Mouse (Mus musculus) liver, embryonic 12.5 days (tissue): ENCODE results near the gene Rab5c. TPM values are rescaled to one million over a fixed set of nuclear protein-coding genes. Genes with fewer than 3 reads are reported as not detected.

Source experiments
- ATAC-seq: fragments of 200-750 bp; cut with Nextera tagmentation; 2 replicates; pipeline ENCODE4 v1.8.0; 2017; ENCODE audit warnings: moderate number of reproducible peaks, mild to moderate bottlenecking, moderate library complexity
- H3K27ac ChIP-seq: fragments of 300-500 bp; sonication (generic); 2 replicates; pipeline ENCODE4 v1.5.1; 2016; ENCODE audit warnings: mild to moderate bottlenecking
- H3K27me3 ChIP-seq: fragments of 300-500 bp; sonication (generic); replicated peaks from 2 replicates; pipeline ENCODE4 v1.6.1; 2016; ENCODE audit warnings: mild to moderate bottlenecking, moderate library complexity
- H3K36me3 ChIP-seq: fragments of 300-500 bp; sonication (generic); 2 replicates; pipeline ENCODE4 v1.6.1; 2016; ENCODE audit warnings: mild to moderate bottlenecking, moderate library complexity
- H3K4me1 ChIP-seq: fragments of 300-500 bp; sonication (generic); 2 replicates; pipeline ENCODE4 v1.6.1; 2016
- H3K4me2 ChIP-seq: fragments of 300-500 bp; sonication (generic); 2 replicates; pipeline ENCODE4 v1.6.1; 2016; ENCODE audit warnings: mild to moderate bottlenecking, moderate library complexity
- H3K4me3 ChIP-seq: fragments of 300-500 bp; sonication (generic); 2 replicates; pipeline ENCODE4 v1.5.1; 2016; ENCODE audit warnings: mild to moderate bottlenecking, moderate library complexity
- H3K9ac ChIP-seq: fragments of 300-500 bp; sonication (generic); 2 replicates; pipeline ENCODE4 v1.6.1; 2016; ENCODE audit warnings: mild to moderate bottlenecking, moderate library complexity
- H3K9me3 ChIP-seq: fragments of 300-500 bp; sonication (generic); replicated peaks from 2 replicates; pipeline ENCODE4 v1.6.1; 2016; ENCODE audit warnings: mild to moderate bottlenecking, moderate library complexity
- WGBS: fragments of 180-500 bp; shearing (Covaris S2); methylation state at CpG from one replicate; pipeline ENCODE4 v1.1.7; 2016; ENCODE audit not compliant: insufficient replicate concordance; 5-methylcytosine and 5-hydroxymethylcytosine counted together
- polyA plus RNA-seq: library from polyadenylated mRNA; unstranded; fragments of >200 nt; fragmentation: Nextera tagmentation; extraction: Ambion mirVana; gene quantifications from 2 replicates; pipeline ENCODE4 v1.2.1, GENCODE M21; 2016

Rab5c gene
- polyA plus RNA-seq, result 15.9 and 18.1 TPM in 2 replicates

DNA sequence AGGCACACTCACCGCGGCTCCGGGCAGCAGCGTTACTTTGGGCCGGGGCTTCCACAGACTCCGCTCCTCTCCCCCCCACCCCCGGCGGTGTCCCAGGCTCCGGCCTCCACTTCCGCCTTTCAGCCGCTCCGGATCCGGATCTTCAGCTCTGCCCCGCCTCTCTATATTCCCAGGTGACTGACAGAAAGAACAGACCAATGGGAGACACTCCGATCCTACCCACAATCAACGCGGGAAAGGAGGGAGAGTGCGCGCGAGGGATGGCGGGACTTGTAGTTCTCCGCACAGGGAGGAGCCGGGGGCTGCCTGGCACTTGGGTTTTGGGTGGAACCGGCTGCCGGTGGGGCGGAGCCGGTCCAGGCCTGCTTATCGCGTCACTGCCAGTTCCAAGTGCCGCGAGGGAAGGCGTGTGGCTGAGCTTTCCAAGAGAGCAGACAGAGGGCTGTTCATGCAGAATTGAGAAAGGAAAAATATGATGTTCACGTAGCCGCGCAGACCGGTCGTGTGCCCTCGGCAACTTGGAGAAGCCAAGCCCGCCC, at the start of gene Rab5c:
Gene Rab5c, minus strand, starts transcription at position 150 of the 539 bp plus-strand sequence.
- Histone ChIP-seq H3K9ac (peak within 1 kb of the TSS; percentile 99), H3K4me1 (peaks cover 53% of the 10 kb centered on the region), H3K4me2 (peak within 1 kb of the TSS; percentile 96), H3K27me3 (no peaks in the 10 kb centered on the region), H3K36me3 (peaks cover 20% of the 10 kb centered on the region), H3K4me3 (peak within 1 kb of the TSS; percentile 99), H3K9me3 (no peaks in the 10 kb centered on the region), H3K27ac (peak within 1 kb of the TSS; percentile 94)
- WGBS, result under 1% methylated on average over 39 of the region's 39 CpGs
- peak; percentile 97 for ATAC-seq

DNA sequence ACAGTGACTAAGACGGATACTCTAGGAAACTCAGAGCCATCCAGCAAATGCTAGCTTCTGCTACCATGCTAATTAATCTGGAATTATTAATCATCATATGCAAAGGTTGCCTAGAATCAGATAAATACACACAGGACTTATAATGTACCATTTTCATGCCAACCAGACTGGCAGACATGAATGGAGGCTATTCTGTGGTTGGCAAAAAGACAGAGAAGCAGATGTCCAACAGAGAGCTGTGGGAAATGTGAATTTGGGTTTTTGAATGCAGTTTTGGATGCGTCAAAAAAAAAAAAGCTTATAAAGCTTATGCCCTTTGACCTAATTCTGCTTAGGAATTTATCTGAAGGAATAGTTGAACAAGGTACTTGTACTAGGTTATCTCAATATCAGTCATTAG, 47.8 kb upstream of the Rab5c start:
- Histone ChIP-seq H3K9me3 (no peaks in the 10 kb centered on the region), H3K36me3 (peaks cover 99% of the 10 kb centered on the region), H3K4me2 (no peak overlapping the region), H3K9ac (no peak overlapping the region), H3K27ac (no peak overlapping the region), H3K4me1 (no peaks in the 10 kb centered on the region), H3K27me3 (no peaks in the 10 kb centered on the region), H3K4me3 (no peak overlapping the region)
- no peak for ATAC-seq
- 85% methylated on average over 2 of the region's 2 CpGs for WGBS

GRCm38 (mm10) chr11:100784286-100784685, 46.3 kb upstream of the Rab5c start:
- no peaks in the 10 kb centered on the region for H3K4me1 ChIP-seq
- H3K9ac ChIP-seq, result no peak overlapping the region
- H3K27ac ChIP-seq, result no peak overlapping the region
- H3K4me3 ChIP-seq, result no peak overlapping the region
- no peak for ATAC-seq
- no peaks in the 10 kb centered on the region for H3K9me3 ChIP-seq
- no peak overlapping the region for H3K4me2 ChIP-seq
- WGBS, result 82% methylated on average over 8 of the region's 8 CpGs
- peaks cover 98% of the 10 kb centered on the region for H3K36me3 ChIP-seq
- no peaks in the 10 kb centered on the region for H3K27me3 ChIP-seq

DNA sequence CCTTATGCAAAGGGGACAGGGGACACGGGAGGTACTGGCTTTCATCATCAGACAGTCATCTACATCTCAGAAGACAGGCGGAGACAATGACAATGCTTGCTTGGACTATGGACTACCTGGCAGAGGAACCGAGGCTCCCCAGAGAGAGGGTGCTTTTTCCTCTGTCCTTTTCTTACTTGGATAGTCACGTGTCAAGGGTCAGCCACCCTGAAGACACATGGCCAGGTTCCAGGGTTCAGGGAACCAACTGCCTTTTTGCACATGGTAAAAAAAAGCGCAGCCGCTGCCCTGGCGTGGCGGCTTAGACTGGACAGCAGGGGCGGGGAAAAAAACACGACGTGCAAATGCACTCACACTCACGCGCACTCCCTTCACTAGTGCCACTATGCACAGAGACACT, 44.6 kb upstream of the Rab5c start:
- no peak for ATAC-seq
- 80% methylated on average over 13 of the region's 13 CpGs for WGBS
- Histone ChIP-seq H3K9me3 (no peaks in the 10 kb centered on the region), H3K27ac (no peak overlapping the region), H3K27me3 (no peaks in the 10 kb centered on the region), H3K4me2 (no peak overlapping the region), H3K4me1 (no peaks in the 10 kb centered on the region), H3K9ac (no peak overlapping the region), H3K36me3 (peaks cover 88% of the 10 kb centered on the region), H3K4me3 (no peak overlapping the region)

DNA sequence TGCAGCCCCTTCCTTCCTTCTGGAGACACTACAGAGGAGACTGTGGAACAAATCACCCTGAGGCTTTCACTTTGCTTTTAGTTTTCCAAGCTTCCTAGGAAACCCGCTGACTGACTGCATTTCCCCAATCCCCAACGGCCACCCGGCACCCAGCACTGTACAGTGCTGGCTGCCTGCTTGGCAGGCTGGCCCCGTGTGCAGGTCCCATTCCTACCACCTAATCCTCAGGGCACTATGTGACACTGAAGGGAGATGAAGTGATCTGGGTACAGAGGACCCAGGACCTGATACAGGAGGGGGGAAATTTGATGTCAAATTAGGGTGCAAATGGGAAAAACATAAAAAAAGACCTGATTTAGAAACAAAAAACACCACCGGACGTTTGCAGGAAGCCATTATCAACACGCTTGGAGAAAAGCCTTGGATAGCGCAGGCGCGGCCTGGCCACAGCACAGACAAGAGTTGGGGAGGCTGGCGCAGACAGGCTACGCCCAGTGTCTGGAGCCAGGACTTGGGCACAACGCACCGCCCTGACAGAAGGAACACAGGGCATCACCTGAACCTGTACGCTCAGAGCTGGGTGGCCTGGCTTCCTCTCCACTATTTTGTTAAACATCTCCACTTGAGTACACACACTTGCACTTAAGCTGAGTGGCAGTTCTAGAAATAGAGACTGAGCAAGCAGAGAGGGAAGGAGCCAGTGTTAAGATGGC, 43.9 kb upstream of the Rab5c start:
- WGBS, result 80% methylated on average over 15 of the region's 15 CpGs
- Histone ChIP-seq H3K9ac (no peak overlapping the region), H3K27ac (no peak overlapping the region), H3K4me1 (no peaks in the 10 kb centered on the region), H3K27me3 (no peaks in the 10 kb centered on the region), H3K36me3 (peaks cover 83% of the 10 kb centered on the region), H3K4me3 (no peak overlapping the region), H3K9me3 (no peaks in the 10 kb centered on the region), H3K4me2 (no peak overlapping the region)
- no peak for ATAC-seq

DNA sequence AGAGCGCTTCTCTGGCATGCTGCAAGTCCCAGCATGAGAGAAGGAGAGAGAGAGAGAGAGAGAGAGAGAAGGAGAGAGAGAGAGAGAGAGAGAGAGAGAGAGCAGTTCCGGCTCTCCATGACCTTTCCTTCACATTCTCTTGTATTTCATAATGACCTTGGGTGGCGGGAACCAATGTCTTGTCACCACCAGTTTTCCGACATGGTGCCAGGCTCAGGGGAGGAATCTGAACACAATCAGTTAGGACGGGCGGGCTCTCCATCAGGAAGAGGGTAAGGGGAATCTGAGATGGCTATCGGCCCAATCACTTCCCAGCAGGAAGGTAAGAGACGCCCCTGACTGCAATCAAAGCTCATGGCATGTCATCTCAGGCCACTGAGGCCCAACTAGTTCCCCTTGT, 42.2 kb upstream of the Rab5c start:
- no peak for ATAC-seq
- Histone ChIP-seq H3K4me3 (no peak overlapping the region), H3K9ac (no peak overlapping the region), H3K27me3 (no peaks in the 10 kb centered on the region), H3K36me3 (peaks cover 66% of the 10 kb centered on the region), H3K4me2 (no peak overlapping the region), H3K9me3 (no peaks in the 10 kb centered on the region), H3K27ac (no peak overlapping the region), H3K4me1 (no peaks in the 10 kb centered on the region)
- WGBS, result 77% methylated on average over 8 of the region's 8 CpGs

GRCm38 (mm10) chr11:100778069-100778468, 40.1 kb upstream of the Rab5c start:
- Histone ChIP-seq H3K4me1 (no peaks in the 10 kb centered on the region), H3K36me3 (peaks cover 46% of the 10 kb centered on the region), H3K9me3 (no peaks in the 10 kb centered on the region), H3K27me3 (no peaks in the 10 kb centered on the region), H3K9ac (no peak overlapping the region), H3K4me2 (no peak overlapping the region), H3K4me3 (no peak overlapping the region), H3K27ac (no peak overlapping the region)
- ATAC-seq, result no peak
- 50% methylated on average over 3 of the region's 3 CpGs for WGBS

DNA sequence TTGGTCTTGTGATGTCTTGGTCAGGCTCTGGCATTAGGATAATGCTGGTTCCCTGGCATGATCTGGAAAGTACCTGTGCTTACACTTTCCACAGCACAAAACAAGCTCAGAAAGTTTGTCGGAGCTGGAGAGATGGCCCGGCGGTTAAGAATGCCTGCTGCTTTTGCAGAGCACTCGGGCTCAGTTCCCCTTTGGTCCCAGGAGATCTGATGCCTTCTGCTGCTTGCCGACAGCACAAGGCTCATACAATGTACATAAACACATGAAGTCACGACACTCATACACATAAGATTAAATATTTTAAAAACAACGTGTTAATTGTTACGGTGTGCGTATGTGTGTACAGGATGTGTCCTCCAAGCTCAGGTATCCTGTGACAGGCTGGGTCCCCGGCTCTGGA, 37.9 kb upstream of the Rab5c start:
- peaks cover 5% of the 10 kb centered on the region; the same call in 1 of the 2 replicates for H3K4me1 ChIP-seq
- H3K36me3 ChIP-seq, result peaks cover 24% of the 10 kb centered on the region
- ATAC-seq, result no peak
- 83% methylated on average over 10 of the region's 10 CpGs for WGBS
- H3K4me2 ChIP-seq, result no peak overlapping the region
- H3K27me3 ChIP-seq, result no peaks in the 10 kb centered on the region
- no peak overlapping the region for H3K9ac ChIP-seq
- no peak overlapping the region for H3K27ac ChIP-seq
- no peak overlapping the region for H3K4me3 ChIP-seq
- H3K9me3 ChIP-seq, result no peaks in the 10 kb centered on the region

GRCm38 (mm10) chr11:100774261-100774660, 36.2 kb upstream of the Rab5c start:
- no peak overlapping the region for H3K9ac ChIP-seq
- H3K4me1 ChIP-seq, result peaks cover 12% of the 10 kb centered on the region
- H3K27ac ChIP-seq, result no peak overlapping the region
- no peak overlapping the region for H3K4me3 ChIP-seq
- H3K9me3 ChIP-seq, result no peaks in the 10 kb centered on the region
- peaks cover 8% of the 10 kb centered on the region for H3K36me3 ChIP-seq
- H3K27me3 ChIP-seq, result no peaks in the 10 kb centered on the region
- no peak for ATAC-seq
- H3K4me2 ChIP-seq, result no peak overlapping the region
- WGBS, result 61% methylated on average over 4 of the region's 4 CpGs

DNA sequence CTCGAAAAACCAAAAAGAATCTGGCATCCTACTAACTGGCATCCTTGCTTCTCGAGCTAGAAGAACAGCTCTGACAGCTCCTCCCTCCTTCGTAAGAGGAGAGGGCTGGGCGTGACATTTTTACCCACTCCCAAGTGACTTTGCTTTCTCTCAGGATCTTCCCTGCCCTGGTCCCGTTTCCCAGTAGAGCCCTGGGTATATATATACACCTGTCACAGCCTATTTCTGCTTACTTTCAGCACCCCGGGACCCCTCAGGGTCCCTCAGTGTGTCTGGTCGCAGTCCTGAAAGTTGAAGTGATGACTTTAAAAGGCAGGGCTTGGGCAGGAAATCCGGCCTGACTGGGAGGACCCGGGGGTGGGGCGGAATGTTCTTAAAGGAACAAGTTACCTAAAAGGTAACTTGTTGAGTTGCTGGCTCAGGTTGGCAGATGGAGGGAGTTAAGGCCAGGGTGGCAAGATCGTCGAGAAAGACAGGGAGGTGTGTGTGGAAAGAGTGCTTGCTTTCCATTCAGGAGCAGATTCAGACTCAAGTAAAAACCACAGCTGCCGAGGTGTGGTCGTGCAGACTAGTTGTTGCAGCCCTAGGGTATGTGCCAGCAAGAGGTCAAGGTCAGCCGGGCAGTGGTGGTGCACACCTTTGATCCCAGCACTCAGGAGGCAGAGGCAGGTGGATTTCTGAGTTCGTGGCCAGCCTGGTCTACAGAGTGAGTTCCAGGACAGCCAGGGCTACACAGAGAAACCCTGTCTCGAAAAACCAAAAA, 32.8 kb upstream of the Rab5c start, which contains the start of gene Ghdc:
Gene Ghdc, minus strand, starts transcription at position 312 of the 763 bp plus-strand sequence.
- peak; percentile 57 for ATAC-seq
- peak within 1 kb of the TSS; percentile 61 for H3K4me3 ChIP-seq
- 0 out of 2 replicates have a peak within 1 kb of the TSS, but pooled peaks have one; percentile 36 for H3K27ac ChIP-seq
- no peaks in the 10 kb centered on the region for H3K9me3 ChIP-seq
- H3K9ac ChIP-seq, result peak within 1 kb of the TSS; percentile 62
- peaks cover 12% of the 10 kb centered on the region for H3K4me1 ChIP-seq
- H3K36me3 ChIP-seq, result no peaks in the 10 kb centered on the region
- H3K27me3 ChIP-seq, result no peaks in the 10 kb centered on the region
- WGBS, result 7% methylated on average over 17 of the region's 17 CpGs
- peak within 1 kb of the TSS; percentile 71 for H3K4me2 ChIP-seq

DNA sequence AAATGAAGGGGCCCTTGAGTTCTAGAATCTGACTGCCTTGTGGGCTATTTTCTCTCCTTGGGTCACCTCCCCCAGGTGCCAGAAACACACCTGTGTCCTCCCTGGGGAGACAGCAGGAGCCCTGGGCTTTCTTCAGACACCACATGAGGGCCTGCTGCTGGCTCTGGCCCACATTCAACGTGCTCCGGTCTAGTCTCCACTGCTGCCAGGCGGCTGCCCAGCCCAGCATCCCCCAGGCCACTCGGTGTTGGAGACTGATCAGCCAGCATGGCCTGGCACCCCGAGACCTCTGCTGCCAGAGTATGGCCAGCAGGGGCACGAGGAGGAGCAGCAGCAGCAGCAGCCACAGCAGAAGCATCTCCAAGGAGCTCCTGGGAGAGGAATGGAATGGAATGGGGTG, 32.0 kb upstream of the Rab5c start:
- Histone ChIP-seq H3K9ac (no peak overlapping the region), H3K36me3 (no peaks in the 10 kb centered on the region), H3K4me2 (peak overlapping the region; percentile 71), H3K27me3 (no peaks in the 10 kb centered on the region), H3K4me3 (peak overlapping the region; percentile 61), H3K27ac (no peak overlapping the region), H3K9me3 (no peaks in the 10 kb centered on the region), H3K4me1 (peaks cover 12% of the 10 kb centered on the region)
- ATAC-seq, result no peak
- 58% methylated on average over 6 of the region's 6 CpGs for WGBS

GRCm38 (mm10) chr11:100767871-100768270, 29.9 kb upstream of the Rab5c start:
- no peak for ATAC-seq
- no peaks in the 10 kb centered on the region for H3K9me3 ChIP-seq
- H3K27me3 ChIP-seq, result peaks cover 9% of the 10 kb centered on the region
- 86% methylated on average over 5 of the region's 5 CpGs for WGBS
- H3K36me3 ChIP-seq, result no peaks in the 10 kb centered on the region
- H3K9ac ChIP-seq, result no peak overlapping the region
- H3K4me2 ChIP-seq, result no peak overlapping the region
- H3K4me1 ChIP-seq, result peaks cover 12% of the 10 kb centered on the region
- no peak overlapping the region for H3K4me3 ChIP-seq
- H3K27ac ChIP-seq, result no peak overlapping the region
